Mouse (Mus musculus): ENCODE measurements at regions not wholly inside any gene's neighbourhood (a gene's known extent, or its start where the extent isn't known, plus 50 kb on each side); places are given as distances from the start of the nearest gene placed in this dataset.

DNA sequence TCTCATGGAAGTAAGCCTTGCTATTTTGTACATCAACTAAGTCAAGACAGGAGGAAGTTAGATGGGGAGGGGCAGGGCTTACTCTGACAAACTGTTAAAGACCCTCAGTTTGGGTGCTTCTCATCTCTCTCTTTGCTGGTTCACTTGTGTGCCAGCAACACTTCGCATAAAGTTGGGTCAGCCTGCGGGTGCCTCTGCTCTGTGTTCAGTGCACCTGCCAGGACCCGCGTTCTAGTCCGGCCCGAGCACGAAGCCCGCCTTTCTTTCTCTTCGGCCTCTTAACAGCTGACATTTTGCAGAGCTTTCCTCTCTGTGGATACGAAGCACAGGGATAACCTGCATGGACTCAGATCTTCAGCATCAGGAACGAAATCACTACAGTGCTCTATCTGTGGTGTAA, 227.1 kb upstream of the Nfe2l3 start:
- TF ChIP-seq POLR2A (IDR thresholded peaks at IDR 0.05; ENCODE audit: low read depth, low read length), result no peak
- TF ChIP-seq CTCF (IDR thresholded peaks at IDR 0.05; ENCODE audit: extremely low read depth, insufficient read length, insufficient replicate concordance, low read depth, low read length), result no peak

Measured in small intestine, adult 2 months (tissue).